Mouse (Mus musculus) frontal cortex, postnatal 36 days (tissue): ENCODE results near the gene Ube2q1.

ENCODE experiments used
- DNase-seq, 2 experiments: peaks; one replicate each; pipeline ENCODE4 v3.0.0; 2022; ENCODE audit warnings: low spot score in 2 of 2

The Ube2q1 gene

DNA sequence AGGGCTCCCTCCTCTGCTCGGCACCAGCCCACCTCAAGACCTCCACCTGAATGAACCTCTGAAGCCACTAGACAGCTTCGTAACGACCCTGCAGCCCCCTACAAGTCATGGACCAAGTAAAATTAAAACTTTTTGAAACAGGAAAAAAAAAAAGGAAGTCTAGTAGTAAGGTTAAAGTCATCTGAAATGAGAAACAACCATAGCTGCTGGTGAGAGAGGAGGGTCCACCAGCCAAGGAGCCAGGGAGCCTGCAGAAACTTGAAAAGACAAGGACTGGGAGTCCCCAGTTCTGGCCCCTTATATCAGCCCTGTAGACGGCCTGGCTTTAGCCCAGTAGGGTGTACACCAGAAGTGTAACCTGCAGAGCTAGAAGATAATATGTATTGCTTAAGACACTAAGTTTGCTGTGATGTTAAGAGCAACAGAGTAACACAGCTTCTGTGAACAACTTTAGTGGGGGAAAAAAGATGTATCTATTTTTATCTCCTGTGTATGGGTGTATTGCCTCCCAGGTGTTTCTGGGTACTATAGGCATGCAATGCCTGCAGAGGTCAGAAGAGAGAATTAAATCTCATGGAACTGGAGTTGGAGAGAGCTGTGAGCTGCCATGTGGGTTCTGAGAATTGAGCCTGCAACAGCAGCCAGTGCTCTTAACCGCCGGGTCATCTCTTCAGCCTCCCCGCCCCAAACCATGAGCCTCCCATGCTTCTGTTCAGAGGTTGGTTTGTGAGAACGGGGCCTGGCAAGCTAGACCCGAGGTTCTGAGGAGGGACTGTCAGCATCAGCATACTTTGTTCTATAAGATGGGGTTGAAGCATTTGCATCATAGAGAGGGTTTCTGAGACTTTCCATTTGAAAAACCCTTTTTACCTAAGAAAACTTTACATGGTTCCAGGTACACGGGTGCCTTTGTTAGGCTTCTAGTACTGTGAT lies 48.4 kb downstream of the Ube2q1 start:
- no peak for DNase-seq

- DNase-seq = no peak
These were observed 50.2 kb downstream of the Ube2q1 start for GRCm38 (mm10) chr3:89823594-89823993.

- DNase-seq = no peak
These were observed 52.9 kb downstream of the Ube2q1 start for GRCm38 (mm10) chr3:89826295-89826694.

GRCm38 (mm10) chr3:89830815-89831591 lies 57.6 kb downstream of the Ube2q1 start, which contains the start of gene She:
TSS of gene She (plus strand) at chr3:89831370.
- no peak for DNase-seq
